Mouse (Mus musculus) lung, postnatal 0 days (tissue): ENCODE measurements around the gene Gm20388.
A peak's percentile ranks its signal among the peaks of the same experiment; 100 is the strongest.

ENCODE experiments used
- CTCF ChIP-seq: IDR thresholded peaks from 2 replicates; pipeline ENCODE4 v1.5.1; 2016; ENCODE audit warnings: antibody characterized with exemption, mild to moderate bottlenecking
- EP300 ChIP-seq: IDR thresholded peaks from 2 replicates; pipeline ENCODE4 v1.6.1; 2016; ENCODE audit warnings: antibody characterized with exemption, mild to moderate bottlenecking, control low read depth

DNA sequence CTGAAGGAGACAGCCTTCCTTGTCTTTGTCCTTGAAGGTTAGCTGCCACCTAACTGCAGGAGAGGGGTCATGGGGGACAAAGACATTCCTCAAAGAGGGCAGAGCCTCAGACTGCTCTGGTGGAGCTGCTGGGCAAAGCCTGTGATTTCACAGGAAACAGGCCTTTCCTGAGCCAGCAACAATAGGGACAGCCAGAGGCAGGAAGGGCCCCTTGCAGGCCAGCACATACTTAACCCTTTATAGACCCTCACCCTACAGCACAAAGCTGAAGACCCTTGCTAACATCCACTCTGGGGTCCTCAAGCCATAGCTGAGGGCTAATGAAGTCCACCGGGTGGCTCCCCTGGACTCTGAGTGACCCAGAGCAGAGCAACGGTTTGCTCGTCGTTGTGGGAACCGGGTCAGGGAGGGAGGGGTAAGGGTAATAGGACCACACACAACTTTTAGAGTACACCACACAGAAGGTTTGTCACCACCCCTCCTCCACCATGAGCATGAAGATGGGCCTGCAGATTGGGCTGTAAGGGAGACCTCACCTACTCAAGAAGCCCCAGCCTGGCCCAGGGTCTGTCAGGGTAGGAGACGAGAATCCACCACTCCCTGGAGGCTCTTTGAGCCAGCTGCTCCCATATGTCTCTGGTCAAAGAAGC, 2607.0 kb downstream of the Gm20388 start:
- TF ChIP-seq CTCF = peak; percentile 37
- TF ChIP-seq EP300 = peak; percentile 76
